Comparison of ENCODE assay signal across 16 mouse cellular contexts in the genomic region with DNA sequence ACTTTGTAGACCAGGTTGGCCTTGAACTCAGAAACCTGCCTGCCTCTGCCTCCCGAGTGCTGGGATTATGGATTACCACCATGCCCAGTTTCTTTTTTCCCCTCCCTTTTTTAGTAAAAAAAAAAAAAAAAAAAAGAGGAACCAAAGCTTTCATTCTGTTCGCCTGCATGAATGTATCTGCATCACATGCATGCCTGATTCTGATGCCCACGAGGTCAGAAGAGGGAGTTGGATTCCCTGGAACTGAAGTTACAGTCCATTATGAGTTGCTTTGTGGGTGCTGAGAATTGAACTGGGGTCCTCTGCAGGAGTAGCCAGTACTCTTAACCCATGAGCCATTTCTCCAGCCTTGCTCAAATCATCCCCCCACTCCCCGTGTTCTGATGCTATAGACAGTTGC.
"Had no signal": no experiment of that assay in that cellular context is flagged by ENCODE, and none has a peak within 500 bp of the region (broad histone marks: within the 10 kb centered on the region; RNA-seq: fewer than 3 reads in every experiment).

No protein-coding gene starts in this region.

- H3K27ac ChIP-seq: kidney, postnatal 0 days; limb, embryonic 12.5 days; liver, embryonic 14.5 days; neural tube, embryonic 12.5 days; stomach, embryonic 15.5 days had no signal

- H3K9me3 ChIP-seq: limb, embryonic 12.5 days; neural tube, embryonic 12.5 days; stomach, embryonic 15.5 days had no signal

- H3K9ac ChIP-seq: limb, embryonic 12.5 days; liver, embryonic 14.5 days; neural tube, embryonic 12.5 days; stomach, embryonic 15.5 days had no signal

- H3K4me2 ChIP-seq: limb, embryonic 12.5 days; neural tube, embryonic 12.5 days; stomach, embryonic 15.5 days had no signal

- H3K27me3 ChIP-seq: limb, embryonic 12.5 days; neural tube, embryonic 12.5 days; stomach, embryonic 15.5 days had no signal

- H3K36me3 ChIP-seq: stomach, embryonic 15.5 days had no signal

- H3K4me3 ChIP-seq: limb, embryonic 12.5 days; neural tube, embryonic 12.5 days; stomach, embryonic 15.5 days had no signal

- DNase-seq: kidney, adult 9 months; kidney, postnatal 36 days; layer of hippocampus, adult 9-11 months; layer of hippocampus, postnatal 36 days; liver; lung, adult 18-20 months; midbrain, embryonic 14.5 days; right cerebral cortex, postnatal 4 days; spleen, adult 18-20 months; thymus, adult 2 months; thymus, postnatal 25 days had no signal
